Mouse (Mus musculus) midbrain, embryonic 15.5 days (tissue): ENCODE measurements at regions not wholly inside any gene's neighbourhood (a gene's known extent, or its start where the extent isn't known, plus 50 kb on each side); places are given as distances from the start of the nearest gene placed in this dataset.
A peak's percentile ranks its signal among the peaks of the same experiment; 100 is the strongest.

Experiments used
- ATAC-seq: fragments of 200-750 bp; cut with Nextera tagmentation; replicated peaks from 2 replicates; pipeline ENCODE4 v1.8.0; 2017; ENCODE audit warnings: moderate TSS enrichment
- H3K27ac ChIP-seq: fragments of 300-500 bp; sonication (generic); 2 replicates; pipeline ENCODE4 v1.5.1; 2015; ENCODE audit warnings: mild to moderate bottlenecking, inconsistent platforms
- H3K27me3 ChIP-seq: fragments of 300-500 bp; sonication (generic); replicated peaks from 2 replicates; pipeline ENCODE4 v1.6.1; 2015; ENCODE audit warnings: inconsistent platforms
- H3K36me3 ChIP-seq: fragments of 300-500 bp; sonication (generic); replicated peaks from 2 replicates; pipeline ENCODE4 v1.6.1; 2015; ENCODE audit warnings: inconsistent platforms
- H3K4me1 ChIP-seq: fragments of 300-500 bp; sonication (generic); 2 replicates; pipeline ENCODE4 v1.6.1; 2015; ENCODE audit warnings: inconsistent platforms
- H3K4me2 ChIP-seq: fragments of 300-500 bp; sonication (generic); 2 replicates; pipeline ENCODE4 v1.6.1; 2015; ENCODE audit warnings: inconsistent platforms, mild to moderate bottlenecking, moderate library complexity
- H3K4me3 ChIP-seq: fragments of 300-500 bp; sonication (generic); 2 replicates; pipeline ENCODE4 v1.5.1; 2015; ENCODE audit warnings: mild to moderate bottlenecking, inconsistent platforms
- H3K9ac ChIP-seq: fragments of 300-500 bp; sonication (generic); 2 replicates; pipeline ENCODE4 v1.6.1; 2015; ENCODE audit warnings: mild to moderate bottlenecking, inconsistent platforms
- H3K9me3 ChIP-seq: fragments of 300-500 bp; sonication (generic); 2 replicates; pipeline ENCODE4 v1.6.1; 2016; ENCODE audit warnings: inconsistent platforms
- WGBS: fragments of 180-500 bp; shearing (Covaris S2); methylation state at CpG from one replicate; pipeline ENCODE4 v1.1.7; 2015; ENCODE audit warnings: mixed read lengths; 5-methylcytosine and 5-hydroxymethylcytosine counted together

GRCm38 (mm10) chr7:133467579-133467978 lies 134.4 kb downstream of the Tex36 start:
- H3K4me3 ChIP-seq: no peak overlapping the region
- H3K36me3 ChIP-seq: no peaks in the 10 kb centered on the region
- no peaks in the 10 kb centered on the region for H3K27me3 ChIP-seq
- 0 out of 2 replicates have a peak, but pooled peaks cover 4% of the 10 kb centered on the region for H3K4me1 ChIP-seq
- no peak overlapping the region for H3K4me2 ChIP-seq
- no peaks in the 10 kb centered on the region for H3K9me3 ChIP-seq
- no peak overlapping the region for H3K27ac ChIP-seq
- ATAC-seq: no peak
- H3K9ac ChIP-seq: no peak overlapping the region
- 92% methylated on average over 3 of the region's 3 CpGs for WGBS

GRCm38 (mm10) chr7:133459306-133459705 lies 142.7 kb downstream of the Tex36 start:
- Histone ChIP-seq H3K27ac (no peak overlapping the region), H3K4me1 (peaks cover 4% of the 10 kb centered on the region; the same call in 1 of the 2 replicates), H3K9ac (no peak overlapping the region), H3K36me3 (no peaks in the 10 kb centered on the region), H3K27me3 (no peaks in the 10 kb centered on the region), H3K4me2 (no peak overlapping the region), H3K9me3 (no peaks in the 10 kb centered on the region), H3K4me3 (no peak overlapping the region)
- WGBS: 53% methylated on average over 7 of the region's 7 CpGs
- no peak for ATAC-seq

GRCm38 (mm10) chr7:133457436-133458324 lies 144.3 kb downstream of the Tex36 start:
- ATAC-seq: no peak
- no peak overlapping the region for H3K9ac ChIP-seq
- H3K4me3 ChIP-seq: no peak overlapping the region
- H3K9me3 ChIP-seq: no peaks in the 10 kb centered on the region
- no peaks in the 10 kb centered on the region for H3K27me3 ChIP-seq
- no peak overlapping the region for H3K4me2 ChIP-seq
- no peak overlapping the region for H3K27ac ChIP-seq
- 62% methylated on average over 16 of the region's 16 CpGs for WGBS
- H3K4me1 ChIP-seq: peaks cover 4% of the 10 kb centered on the region; the same call in 1 of the 2 replicates
- no peaks in the 10 kb centered on the region for H3K36me3 ChIP-seq

- H3K9ac ChIP-seq: no peak overlapping the region
- no peak overlapping the region for H3K4me2 ChIP-seq
- H3K27me3 ChIP-seq: no peaks in the 10 kb centered on the region
- H3K36me3 ChIP-seq: no peaks in the 10 kb centered on the region
- H3K9me3 ChIP-seq: no peaks in the 10 kb centered on the region
- no peak for ATAC-seq
- no peak overlapping the region for H3K4me3 ChIP-seq
- H3K4me1 ChIP-seq: no peaks in the 10 kb centered on the region
- H3K27ac ChIP-seq: no peak overlapping the region
- WGBS: 86% methylated on average over 7 of the region's 7 CpGs
Measured at GRCm38 (mm10) chr7:133450246-133450645, 151.7 kb downstream of the Tex36 start.

- no peak for ATAC-seq
- Histone ChIP-seq H3K9ac (no peak overlapping the region), H3K4me1 (no peaks in the 10 kb centered on the region), H3K36me3 (no peaks in the 10 kb centered on the region), H3K9me3 (no peaks in the 10 kb centered on the region), H3K4me2 (no peak overlapping the region), H3K27me3 (no peaks in the 10 kb centered on the region), H3K27ac (no peak overlapping the region), H3K4me3 (no peak overlapping the region)
- 59% methylated on average over 2 of the region's 2 CpGs for WGBS
Measured at GRCm38 (mm10) chr7:133447079-133447478, 154.9 kb downstream of the Tex36 start.

GRCm38 (mm10) chr7:133441661-133442060 lies 160.3 kb downstream of the Tex36 start:
- Histone ChIP-seq H3K27ac (peak overlapping the region; percentile 24; the same call in 1 of the 2 replicates), H3K4me3 (no peak overlapping the region), H3K4me1 (peaks cover 20% of the 10 kb centered on the region), H3K4me2 (no peak overlapping the region), H3K36me3 (no peaks in the 10 kb centered on the region), H3K27me3 (no peaks in the 10 kb centered on the region), H3K9ac (no peak overlapping the region), H3K9me3 (no peaks in the 10 kb centered on the region)
- ATAC-seq: no peak
- WGBS: 11% methylated on average over 4 of the region's 4 CpGs

GRCm38 (mm10) chr7:133441169-133441568 lies 160.8 kb downstream of the Tex36 start:
- Histone ChIP-seq H3K9me3 (no peaks in the 10 kb centered on the region), H3K4me1 (peaks cover 20% of the 10 kb centered on the region), H3K27me3 (no peaks in the 10 kb centered on the region; the same call in 1 of the 2 replicates), H3K4me2 (peak overlapping the region; percentile 40), H3K27ac (peak overlapping the region; percentile 24; the same call in 1 of the 2 replicates), H3K4me3 (0 out of 2 replicates have a peak overlapping the region, but pooled peaks have one; percentile 8), H3K36me3 (no peaks in the 10 kb centered on the region), H3K9ac (0 out of 2 replicates have a peak overlapping the region, but pooled peaks have one; percentile 3)
- 19% methylated on average over 6 of the region's 6 CpGs for WGBS
- no peak for ATAC-seq

GRCm38 (mm10) chr7:133440711-133441110 lies 161.2 kb downstream of the Tex36 start:
- Histone ChIP-seq H3K27ac (peak overlapping the region; percentile 43; the same call in 1 of the 2 replicates), H3K9me3 (no peaks in the 10 kb centered on the region), H3K4me1 (peaks cover 20% of the 10 kb centered on the region), H3K4me2 (peak overlapping the region; percentile 40), H3K27me3 (no peaks in the 10 kb centered on the region; the same call in 1 of the 2 replicates), H3K36me3 (no peaks in the 10 kb centered on the region), H3K4me3 (peak overlapping the region; percentile 8; the same call in 1 of the 2 replicates), H3K9ac (0 out of 2 replicates have a peak overlapping the region, but pooled peaks have one; percentile 3)
- 14% methylated on average over 12 of the region's 12 CpGs for WGBS
- 0 out of 2 replicates have a peak, but pooled peaks have one; percentile 39 for ATAC-seq

- Histone ChIP-seq H3K4me3 (no peak overlapping the region), H3K27ac (0 out of 2 replicates have a peak overlapping the region, but pooled peaks have one; percentile 4), H3K9ac (no peak overlapping the region), H3K4me2 (no peak overlapping the region), H3K27me3 (no peaks in the 10 kb centered on the region; the same call in 1 of the 2 replicates), H3K4me1 (peaks cover 20% of the 10 kb centered on the region), H3K9me3 (no peaks in the 10 kb centered on the region), H3K36me3 (no peaks in the 10 kb centered on the region)
- no peak for ATAC-seq
- 57% methylated on average over 6 of the region's 6 CpGs for WGBS
Measured at GRCm38 (mm10) chr7:133440086-133440485, 161.9 kb downstream of the Tex36 start.

- H3K27me3 ChIP-seq: no peaks in the 10 kb centered on the region; the same call in none of the 2 replicates
- 45% methylated on average over 6 of the region's 6 CpGs for WGBS
- peaks cover 20% of the 10 kb centered on the region for H3K4me1 ChIP-seq
- H3K27ac ChIP-seq: no peak overlapping the region
- H3K4me3 ChIP-seq: no peak overlapping the region
- H3K9me3 ChIP-seq: no peaks in the 10 kb centered on the region
- H3K4me2 ChIP-seq: no peak overlapping the region
- ATAC-seq: no peak
- H3K9ac ChIP-seq: no peak overlapping the region
- no peaks in the 10 kb centered on the region for H3K36me3 ChIP-seq
Measured at GRCm38 (mm10) chr7:133438631-133439030, 163.3 kb downstream of the Tex36 start.

GRCm38 (mm10) chr7:133437866-133438265 lies 164.1 kb downstream of the Tex36 start:
- 12% methylated on average over 7 of the region's 7 CpGs for WGBS
- H3K36me3 ChIP-seq: no peaks in the 10 kb centered on the region
- no peak overlapping the region for H3K4me2 ChIP-seq
- H3K4me1 ChIP-seq: peaks cover 20% of the 10 kb centered on the region
- no peak overlapping the region for H3K9ac ChIP-seq
- no peak overlapping the region for H3K4me3 ChIP-seq
- H3K27me3 ChIP-seq: no peaks in the 10 kb centered on the region; the same call in none of the 2 replicates
- ATAC-seq: no peak
- no peaks in the 10 kb centered on the region for H3K9me3 ChIP-seq
- H3K27ac ChIP-seq: no peak overlapping the region

- 36% methylated on average over 14 of the region's 14 CpGs for WGBS
- Histone ChIP-seq H3K4me1 (peaks cover 8% of the 10 kb centered on the region), H3K27ac (no peak overlapping the region), H3K9me3 (no peaks in the 10 kb centered on the region), H3K4me3 (no peak overlapping the region), H3K36me3 (no peaks in the 10 kb centered on the region), H3K4me2 (no peak overlapping the region), H3K9ac (no peak overlapping the region), H3K27me3 (no peaks in the 10 kb centered on the region; the same call in none of the 2 replicates)
- 0 out of 2 replicates have a peak, but pooled peaks have one; percentile 63 for ATAC-seq
Measured at GRCm38 (mm10) chr7:133435596-133436357, 166.2 kb downstream of the Tex36 start.
